Mouse (Mus musculus) brain, adult 2 months (tissue): ENCODE results near the gene Rgs6.

Source experiments
- DNase-seq: peaks from one replicate; pipeline ENCODE4 v3.0.0; 2011; ENCODE audit warnings: low read depth, low spot score

The Rgs6 gene

DNA sequence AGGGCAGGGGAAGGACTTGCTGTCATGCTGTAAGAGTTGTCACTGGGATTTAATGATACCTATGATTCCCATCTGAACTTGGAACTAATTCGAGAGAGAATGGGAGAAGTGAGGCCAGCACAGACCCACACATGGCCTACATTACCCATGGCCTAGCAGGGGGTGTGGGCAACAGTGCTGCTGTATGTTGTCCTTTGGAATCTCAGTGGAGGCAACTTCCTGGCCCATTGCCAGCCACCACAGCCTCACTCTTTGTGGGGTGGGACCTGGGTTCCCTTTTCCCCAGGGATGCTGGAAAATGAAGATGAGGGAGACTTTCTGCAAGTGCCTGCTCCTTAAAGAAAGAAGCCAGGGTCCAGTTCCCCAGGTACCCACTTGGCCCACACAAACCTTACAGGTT lies 383.1 kb downstream of the Rgs6 start:
- peak; percentile 29 for DNase-seq

DNA sequence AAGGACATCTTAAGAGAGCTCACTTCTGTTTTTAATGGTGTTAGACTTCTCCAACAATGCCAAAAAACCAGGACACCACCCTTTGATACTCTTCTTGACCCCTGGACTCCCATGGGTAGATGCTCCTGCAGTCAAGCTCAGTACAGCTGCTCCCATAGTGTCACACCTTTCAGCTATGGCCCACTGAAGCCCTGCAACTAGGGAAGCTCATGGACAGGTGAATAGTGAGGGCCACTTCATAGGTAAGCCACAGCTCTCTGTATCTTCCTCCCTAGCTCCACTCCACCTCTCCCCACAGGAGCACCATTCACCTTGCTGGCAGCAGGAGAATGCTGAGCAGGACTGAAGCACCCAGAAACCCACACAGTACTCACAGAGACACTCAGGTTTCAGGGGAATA lies 384.6 kb downstream of the Rgs6 start:
- DNase-seq: no peak

DNA sequence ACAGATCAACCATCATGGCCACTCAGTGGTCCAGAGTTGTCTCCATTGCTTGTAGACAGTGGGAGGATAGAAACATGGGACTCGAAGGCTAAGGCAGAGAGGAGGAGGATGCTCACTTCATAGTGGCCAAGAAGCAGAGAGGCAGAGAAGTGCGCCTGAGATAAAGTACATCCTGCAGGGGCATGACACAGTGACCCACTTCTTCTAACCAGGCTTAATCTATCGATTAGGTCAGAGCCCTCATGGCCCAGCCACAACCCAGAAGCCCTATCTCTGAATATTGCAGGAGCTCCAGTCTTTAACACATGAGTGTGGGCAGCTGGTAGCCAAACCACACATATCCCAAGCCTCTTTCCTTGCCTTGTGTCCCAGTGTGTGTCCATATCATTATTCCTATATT lies 385.7 kb downstream of the Rgs6 start:
- no peak for DNase-seq

DNA sequence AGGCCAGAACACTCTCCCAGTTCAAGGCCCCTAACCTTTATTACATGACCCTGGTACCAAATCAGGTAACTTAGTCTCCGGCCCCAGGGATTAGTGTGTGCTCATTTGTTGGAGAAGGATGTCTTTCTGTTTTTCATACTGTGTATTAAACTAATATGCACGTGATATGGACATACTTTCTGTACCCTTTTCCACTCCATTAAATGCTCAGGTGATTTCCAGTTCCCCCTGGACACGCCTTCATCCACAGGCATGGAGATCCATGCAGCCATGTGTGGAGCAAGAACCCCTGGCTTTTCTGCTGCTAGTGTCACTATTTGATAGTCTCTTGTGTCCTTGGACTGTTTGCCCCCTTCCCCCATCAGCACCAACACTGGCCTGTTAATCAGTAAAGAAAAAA lies 390.2 kb downstream of the Rgs6 start:
- no peak for DNase-seq

DNA sequence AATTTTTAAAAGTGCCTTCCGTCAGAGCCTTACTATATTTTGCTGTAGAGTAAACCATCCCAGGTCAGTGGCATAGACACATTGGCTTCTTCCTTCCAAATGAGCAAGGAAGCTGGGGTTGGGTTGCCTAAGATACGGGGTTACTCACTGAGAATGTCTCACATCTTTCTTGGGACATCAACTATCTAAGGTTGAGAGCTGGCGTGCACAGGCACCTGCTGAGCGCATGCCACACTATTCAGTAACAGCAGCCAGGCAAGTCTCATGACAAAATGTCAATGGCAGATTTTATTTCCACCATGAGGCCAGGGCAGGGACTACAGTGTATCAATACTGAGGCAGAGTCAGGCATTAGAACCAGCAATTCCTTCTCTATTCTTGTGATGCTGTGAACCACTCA lies 394.6 kb downstream of the Rgs6 start:
- DNase-seq: no peak

DNA sequence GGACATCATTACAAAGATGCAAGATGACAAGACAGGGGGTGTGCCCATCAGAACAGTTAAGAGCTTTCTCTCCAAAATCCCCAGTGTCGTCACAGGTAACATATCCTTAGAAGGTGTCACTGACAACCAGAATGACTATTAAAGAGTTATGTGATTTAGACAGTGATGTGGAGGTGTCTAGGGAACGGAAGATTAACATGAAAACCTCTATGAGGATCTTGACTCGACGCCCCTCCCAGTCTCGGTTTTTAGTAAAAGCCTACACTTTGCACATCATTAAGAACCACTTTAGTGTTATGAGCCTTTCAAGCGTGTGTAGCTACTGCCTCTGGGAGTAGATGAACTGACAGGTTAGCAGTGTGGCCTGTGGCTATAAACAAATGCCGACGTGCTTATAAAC lies 397.2 kb downstream of the Rgs6 start:
- DNase-seq: no peak

DNA sequence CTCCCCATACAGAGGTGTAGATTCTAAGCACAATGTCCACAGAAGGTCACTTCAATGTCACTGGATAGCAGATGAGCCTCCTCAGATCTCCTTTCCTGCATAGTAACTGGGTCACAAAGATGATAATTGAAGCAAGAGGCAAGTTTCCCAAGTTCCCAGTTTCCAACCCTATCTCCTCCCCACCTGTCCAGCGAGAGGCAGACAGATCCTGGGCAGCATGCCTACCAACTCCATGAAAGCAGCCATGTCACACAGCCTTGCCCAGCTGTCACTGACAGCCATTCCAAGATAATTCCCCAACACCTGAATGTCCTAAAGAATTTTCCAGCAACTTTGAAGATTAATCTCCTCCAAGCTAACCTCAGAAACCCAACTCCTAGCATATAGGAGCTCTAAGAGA lies 399.6 kb downstream of the Rgs6 start:
- peak; percentile 29 for DNase-seq

DNA sequence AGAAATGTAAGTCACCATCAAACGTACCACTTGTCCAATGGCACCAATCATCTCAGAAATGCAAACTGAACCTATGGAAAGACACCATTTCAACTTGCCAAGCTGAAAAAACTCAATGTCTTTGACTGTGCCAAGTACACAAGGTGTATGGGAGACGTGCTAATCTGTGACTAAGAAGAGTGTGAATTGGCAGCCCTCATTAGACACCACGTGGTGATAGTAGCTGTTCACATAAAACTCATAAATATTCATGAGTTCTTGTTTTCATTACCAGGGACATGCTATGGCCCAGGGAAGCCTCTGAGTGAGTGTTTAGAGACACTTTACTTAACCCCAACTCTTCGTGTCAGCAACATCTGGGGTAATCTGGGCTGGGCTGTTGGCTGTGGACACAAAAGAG lies 405.8 kb downstream of the Rgs6 start:
- DNase-seq: peak; percentile 56

DNA sequence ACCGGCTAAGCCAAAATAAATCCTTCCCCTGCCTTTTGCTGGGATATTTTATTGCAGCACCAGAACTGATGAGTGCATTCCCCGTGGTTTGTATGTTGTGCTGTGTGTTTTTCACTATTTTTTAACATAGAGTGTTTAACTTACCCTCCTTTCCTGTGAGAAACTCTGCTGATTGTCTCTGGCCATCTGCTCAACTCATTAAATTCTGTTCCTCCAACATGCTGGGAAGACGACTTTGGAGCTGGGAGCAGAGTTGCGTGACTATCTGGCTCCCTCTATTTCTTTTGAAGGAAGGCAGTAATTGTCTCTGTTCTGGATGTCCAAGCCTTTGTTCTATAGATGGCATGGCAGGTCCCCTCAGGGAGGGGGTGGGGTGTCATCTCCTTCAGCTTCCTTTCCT lies 408.7 kb downstream of the Rgs6 start:
- peak; percentile 82 for DNase-seq

DNA sequence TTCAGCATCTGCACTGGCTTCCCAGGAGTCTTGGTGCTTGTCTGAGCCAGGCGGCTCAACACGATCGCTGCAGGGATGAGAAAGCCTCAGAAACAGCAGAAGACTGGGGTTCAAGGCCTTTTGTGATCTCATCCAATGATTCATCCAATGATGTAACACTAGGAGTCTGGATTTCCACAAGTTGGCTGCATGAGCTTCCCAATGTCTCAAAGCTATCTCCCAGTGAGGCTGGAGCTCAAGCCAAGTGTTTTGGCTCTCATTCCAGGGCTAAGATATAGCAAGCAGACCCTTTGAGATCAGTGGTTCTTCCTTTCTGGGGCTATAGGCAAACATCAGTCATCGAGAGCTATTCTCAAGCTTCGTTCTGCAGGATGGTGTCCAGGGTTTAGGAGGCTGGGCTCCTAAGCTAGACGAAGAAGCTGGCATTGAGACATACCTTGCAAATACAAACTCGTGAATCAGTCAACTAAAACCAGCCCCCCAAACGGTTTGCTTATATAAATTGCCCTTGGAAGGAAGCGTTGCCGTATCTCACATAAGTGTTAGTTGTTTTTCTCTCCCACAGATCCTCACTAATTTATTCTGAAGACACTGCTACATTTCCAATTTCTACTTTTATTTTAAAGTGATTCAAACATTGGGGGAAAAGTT lies 410.7 kb downstream of the Rgs6 start:
- DNase-seq: peak; percentile 62

DNA sequence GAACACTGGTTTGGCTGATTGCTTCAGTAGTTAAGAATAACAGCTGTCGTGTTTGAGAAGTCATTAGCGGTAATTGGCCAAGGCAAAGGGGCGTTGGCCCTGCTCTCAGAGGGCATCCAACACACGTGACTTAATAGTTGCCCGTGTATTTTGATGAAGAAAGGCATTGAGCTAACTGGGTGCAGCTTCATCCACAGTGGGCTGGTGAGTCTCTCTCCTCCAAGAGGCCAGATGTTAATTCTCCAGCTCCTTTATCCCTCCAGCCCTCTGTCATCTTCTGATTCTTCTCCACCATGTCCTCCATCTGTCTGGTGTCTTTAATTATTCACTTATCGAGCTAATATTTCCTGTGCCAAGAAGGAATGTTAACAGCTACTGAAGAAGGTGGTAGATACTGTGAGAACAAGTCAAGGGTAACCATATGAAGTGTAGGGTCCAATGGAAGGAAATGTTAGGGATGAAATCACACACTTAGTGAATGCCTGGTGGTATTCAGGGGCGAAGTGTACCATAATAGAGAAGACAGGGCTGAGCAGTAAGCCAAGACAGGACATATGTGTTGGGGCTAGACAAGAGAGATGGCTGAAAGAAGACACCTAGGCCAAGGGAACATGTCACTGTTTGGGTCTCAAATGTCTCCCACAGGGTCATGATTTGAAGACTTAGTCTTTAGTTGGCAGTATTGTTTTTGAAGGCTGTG lies 411.4 kb downstream of the Rgs6 start:
- DNase-seq: no peak

DNA sequence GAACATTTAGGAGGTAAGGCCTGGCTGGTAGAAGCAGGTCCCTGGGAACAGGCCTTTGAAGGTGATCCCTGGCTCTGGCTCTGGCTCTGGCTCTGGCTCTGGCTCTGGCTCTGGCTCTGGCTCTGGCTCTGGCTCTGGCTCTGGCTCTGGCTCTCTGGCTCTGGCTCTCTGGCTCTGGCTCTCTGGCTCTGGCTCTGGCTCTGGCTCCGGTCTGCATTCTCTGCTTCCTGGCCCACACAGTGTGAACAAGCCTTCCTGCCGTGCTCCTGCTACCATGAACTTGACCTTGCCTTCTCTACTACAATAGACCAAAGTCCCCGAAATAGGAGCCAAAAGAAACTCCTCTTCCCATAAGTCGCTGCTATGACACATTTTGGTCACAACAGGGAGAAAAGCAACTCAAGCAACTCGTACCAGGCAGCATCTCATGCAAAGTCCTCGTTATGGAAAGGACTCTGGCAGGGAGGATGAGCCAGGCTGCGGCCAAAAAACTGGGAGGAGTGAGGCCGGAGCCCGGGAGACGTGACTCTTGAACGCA lies 412.0 kb downstream of the Rgs6 start:
- DNase-seq: peak; percentile 27

DNA sequence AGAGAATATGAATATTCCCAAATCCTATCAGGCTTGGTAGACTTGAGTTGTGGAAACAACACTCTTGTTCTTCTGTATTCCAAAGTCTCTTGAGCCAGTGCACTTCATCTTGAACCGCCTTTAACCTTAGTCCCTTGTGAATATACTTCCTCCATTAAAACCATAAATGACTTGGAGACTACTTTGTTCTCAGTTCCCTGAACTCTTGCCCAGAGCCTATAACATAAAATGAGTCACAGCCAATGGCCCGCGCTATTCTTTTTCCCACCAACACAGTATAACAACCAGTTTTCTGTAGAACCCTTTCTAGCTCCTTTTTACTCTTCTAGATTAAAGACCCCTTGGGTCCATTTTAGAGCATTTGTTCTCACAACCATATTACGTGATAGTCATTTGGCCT lies 412.9 kb downstream of the Rgs6 start:
- DNase-seq: no peak

DNA sequence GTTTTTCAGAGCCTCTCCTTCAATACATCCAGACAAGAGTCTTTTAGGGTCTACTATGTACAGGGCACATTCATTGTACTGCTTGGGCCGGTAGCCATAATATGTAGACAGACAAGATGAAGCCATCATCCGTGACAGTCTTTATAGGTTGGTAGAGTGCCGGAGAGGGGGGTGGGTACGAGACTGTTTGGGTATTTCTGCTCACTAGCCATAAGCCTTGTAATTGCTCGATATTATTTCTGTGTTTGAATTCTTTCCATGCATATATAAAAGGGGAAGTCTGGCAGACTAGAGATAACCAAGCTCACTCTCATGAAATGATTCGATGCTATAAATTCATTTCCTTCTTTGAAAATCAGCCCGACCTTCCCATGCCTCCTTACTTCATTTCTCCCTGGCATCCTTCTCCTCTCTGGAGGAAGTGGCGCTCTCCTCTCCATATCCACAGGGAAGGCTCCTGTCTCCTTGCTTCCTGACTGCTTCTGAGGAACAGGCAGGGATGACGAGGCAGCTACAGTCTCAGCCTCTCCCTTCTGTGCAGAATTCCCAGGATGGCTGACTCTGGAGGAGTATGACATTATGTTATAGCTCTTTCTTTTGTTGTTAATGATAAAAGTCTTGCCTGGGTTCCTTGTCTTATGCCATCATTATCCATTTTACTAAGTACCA lies 416.1 kb downstream of the Rgs6 start:
- peak; percentile 66 for DNase-seq

DNA sequence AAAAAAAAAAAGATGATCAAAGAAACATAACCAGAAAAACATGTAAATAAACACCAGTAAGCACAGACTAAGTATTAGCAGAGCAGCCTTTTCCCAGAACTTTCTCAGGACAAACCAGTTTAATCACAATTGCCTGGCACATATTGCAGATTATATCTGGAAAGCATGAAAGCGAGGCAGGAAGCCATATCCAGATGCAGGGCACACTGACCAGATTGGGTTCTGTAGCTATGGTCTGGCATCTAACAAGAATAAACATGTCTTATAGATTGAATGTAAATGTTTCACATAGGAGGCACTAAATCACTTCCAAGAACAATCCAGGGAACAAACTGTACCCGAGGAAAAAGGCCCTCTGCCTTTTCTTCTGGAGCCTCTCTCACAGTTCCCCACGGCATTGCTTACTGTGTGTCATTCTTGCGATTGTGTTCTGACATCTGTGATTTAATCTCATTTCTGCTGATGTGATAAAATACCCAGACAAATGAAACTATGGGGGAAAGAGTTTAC lies 423.0 kb downstream of the Rgs6 start:
- no peak for DNase-seq

DNA sequence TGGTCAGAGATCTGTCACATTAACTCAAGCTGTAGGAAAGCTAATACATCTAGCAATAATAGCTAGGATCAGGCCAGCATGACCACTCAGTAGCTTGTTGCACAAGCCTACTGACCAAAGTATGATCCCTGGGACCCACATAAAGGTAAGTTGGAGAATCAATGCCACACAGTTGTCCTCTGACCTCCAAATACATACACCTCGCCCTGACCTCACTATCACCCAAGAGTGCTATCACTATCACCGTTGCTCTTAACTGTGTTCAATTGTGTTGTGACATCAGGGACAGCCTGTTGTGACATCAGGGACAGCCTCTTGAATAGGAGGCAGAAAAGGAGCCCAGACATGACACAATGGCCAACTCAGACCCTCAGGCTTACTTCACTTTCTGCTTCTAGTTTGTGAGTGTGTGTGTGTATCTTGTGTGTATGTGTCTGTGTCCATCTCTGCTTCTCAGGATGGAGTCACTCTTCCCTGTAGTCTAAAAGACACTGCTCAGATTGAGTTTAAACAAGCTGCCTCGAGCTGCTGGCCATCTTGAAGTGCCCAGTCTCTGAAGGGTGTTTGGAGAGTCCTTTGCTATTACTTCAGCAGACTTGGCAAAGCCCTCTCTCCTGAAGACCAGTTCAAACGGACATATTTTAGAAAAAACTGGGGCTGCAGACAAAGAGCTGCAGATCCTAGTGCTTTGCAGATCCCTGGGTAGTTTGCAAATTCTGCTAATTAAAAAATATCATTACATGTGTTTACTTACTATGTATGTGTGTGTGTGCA lies 426.0 kb downstream of the Rgs6 start:
- DNase-seq: no peak

DNA sequence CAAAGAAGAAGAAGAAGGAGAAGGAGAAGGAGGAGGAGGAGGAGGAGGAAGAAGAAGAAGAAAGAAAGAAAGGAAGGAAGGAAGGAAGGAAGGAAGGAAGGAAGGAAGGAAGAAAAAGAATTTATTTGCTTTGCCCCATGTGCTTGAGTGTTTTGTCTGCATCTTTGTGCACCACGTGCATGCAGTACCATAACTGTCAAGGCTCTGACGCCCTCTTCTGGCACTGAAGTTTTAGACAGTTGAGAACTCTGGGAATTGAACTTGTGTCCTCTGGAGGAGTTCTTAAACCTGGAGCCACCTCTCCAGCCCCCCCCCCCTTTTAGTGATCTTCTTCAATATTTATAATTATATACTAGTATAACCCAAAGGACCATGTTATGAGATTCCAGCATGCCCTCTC lies 426.8 kb downstream of the Rgs6 start:
- DNase-seq: peak; percentile 58

DNA sequence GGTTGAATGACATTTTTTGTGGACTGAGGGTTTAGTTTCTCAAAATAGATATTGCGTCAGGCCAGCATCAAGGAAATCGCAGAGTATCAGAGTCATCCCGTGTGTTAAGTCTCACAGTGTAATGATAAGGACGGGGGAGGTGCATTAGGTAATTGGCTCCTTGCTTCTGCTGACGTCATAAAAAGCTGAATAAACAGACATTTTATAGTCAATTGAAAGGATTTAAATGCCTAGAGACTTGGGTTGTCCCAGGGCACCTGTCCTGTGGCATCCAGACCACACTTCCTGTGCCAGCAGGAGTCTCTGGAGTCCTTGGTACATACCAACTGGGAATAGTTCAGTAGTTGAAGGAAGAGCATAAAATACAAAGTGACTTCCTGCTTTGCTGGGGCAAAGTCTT lies 427.3 kb downstream of the Rgs6 start:
- DNase-seq: no peak

DNA sequence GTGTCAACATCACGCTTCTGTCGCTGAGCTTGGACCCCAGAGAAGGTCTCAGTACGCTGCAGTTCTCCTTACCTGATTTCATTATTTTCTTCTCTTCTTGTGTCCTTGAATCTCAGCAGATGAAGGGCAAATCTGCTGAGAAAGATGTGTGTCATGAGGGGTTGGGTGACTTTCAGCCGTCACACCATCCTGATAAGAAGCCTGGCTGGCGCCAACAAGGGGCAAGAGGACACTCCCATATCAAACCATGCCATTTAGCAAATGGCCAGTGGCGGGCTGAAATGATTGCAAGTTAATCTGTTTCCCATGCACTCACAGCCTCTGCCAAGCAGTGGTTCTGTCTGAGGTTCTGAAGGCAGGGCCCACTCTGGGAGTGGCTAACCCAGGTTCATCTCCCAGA lies 428.4 kb downstream of the Rgs6 start:
- DNase-seq: no peak

DNA sequence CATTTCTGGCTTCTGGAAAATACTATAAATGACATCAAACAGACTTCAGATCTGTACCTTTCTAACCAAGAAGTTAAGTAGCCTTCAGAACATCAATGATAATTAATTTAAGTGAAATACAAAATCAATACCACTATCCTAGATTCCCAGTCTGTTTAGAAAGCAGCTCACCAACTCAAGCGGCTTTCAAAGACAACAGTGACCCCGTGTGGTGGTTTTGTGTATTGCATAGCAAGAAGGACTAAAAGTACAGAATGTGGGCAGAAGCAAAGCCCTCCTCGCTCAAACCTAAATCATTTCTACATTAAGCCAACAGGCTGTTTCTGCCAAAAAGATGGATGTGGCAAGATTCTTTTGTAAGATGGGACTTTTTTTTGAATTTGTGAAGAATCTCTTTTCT lies 429.9 kb downstream of the Rgs6 start:
- DNase-seq: peak; percentile 90

DNA sequence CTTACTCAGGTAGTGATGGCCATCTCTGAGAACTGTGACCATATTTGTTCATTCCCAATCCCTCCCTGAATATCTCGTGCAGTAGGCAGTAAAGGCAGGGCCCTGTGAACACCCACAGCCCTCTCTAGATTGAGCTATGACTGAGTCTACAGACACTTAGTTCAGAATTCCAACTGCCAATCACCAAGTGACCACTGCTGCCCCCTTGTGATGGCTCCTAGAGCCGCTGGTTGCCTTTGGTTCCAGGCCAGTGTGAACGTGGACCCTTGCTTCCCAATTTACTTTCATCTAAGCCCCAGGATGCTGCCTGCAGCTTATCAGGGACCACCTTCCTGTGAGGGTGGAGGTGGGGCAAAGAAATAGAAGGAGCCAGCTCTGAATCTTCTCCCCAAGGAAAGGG lies 438.9 kb downstream of the Rgs6 start:
- DNase-seq: no peak
